Mouse (Mus musculus) embryonic facial prominence, embryonic 10.5 days (tissue): ENCODE measurements around the gene Nt5dc3. TPM values are rescaled to one million over a fixed set of nuclear protein-coding genes. Genes with fewer than 3 reads are reported as not detected.

Source experiments
- DNase-seq: peaks from one replicate; pipeline ENCODE4 v3.0.0-alpha.2; 2017; ENCODE audit warnings: low spot score
- H3K27ac ChIP-seq: fragments of 300-500 bp; sonication (generic); replicated peaks from 2 replicates; pipeline ENCODE4 v1.5.1; 2016; ENCODE audit warnings: mild to moderate bottlenecking
- H3K27me3 ChIP-seq: fragments of 300-500 bp; sonication (generic); replicated peaks from 2 replicates; pipeline ENCODE4 v1.6.1; 2016; ENCODE audit warnings: low read depth, mild to moderate bottlenecking; ENCODE audit not compliant: poor library complexity, severe bottlenecking
- H3K36me3 ChIP-seq: fragments of 300-500 bp; sonication (generic); replicated peaks from 2 replicates; pipeline ENCODE4 v1.6.1; 2016; ENCODE audit warnings: mild to moderate bottlenecking, moderate library complexity
- H3K4me1 ChIP-seq: fragments of 300-500 bp; sonication (generic); 2 replicates; pipeline ENCODE4 v1.6.1; 2016
- H3K4me3 ChIP-seq: fragments of 300-500 bp; sonication (generic); 2 replicates; pipeline ENCODE4 v1.5.1; 2016; ENCODE audit warnings: mild to moderate bottlenecking, moderate library complexity
- H3K9me3 ChIP-seq: fragments of 300-500 bp; sonication (generic); 2 replicates; pipeline ENCODE4 v1.6.1; 2016; ENCODE audit warnings: mild to moderate bottlenecking
- WGBS: fragments of 180-500 bp; shearing (Covaris S2); methylation state at CpG from one replicate; pipeline ENCODE4 v1.1.7; 2016; 5-methylcytosine and 5-hydroxymethylcytosine counted together
- polyA plus RNA-seq: library from polyadenylated mRNA; unstranded; fragments of >200 nt; fragmentation: Nextera tagmentation; extraction: Ambion mirVana; gene quantifications from 2 replicates; pipeline ENCODE4 v1.2.1, GENCODE M21; 2016

The Nt5dc3 gene
- polyA plus RNA-seq, 1 experiment from 2014 or later = 0.85 TPM

DNA sequence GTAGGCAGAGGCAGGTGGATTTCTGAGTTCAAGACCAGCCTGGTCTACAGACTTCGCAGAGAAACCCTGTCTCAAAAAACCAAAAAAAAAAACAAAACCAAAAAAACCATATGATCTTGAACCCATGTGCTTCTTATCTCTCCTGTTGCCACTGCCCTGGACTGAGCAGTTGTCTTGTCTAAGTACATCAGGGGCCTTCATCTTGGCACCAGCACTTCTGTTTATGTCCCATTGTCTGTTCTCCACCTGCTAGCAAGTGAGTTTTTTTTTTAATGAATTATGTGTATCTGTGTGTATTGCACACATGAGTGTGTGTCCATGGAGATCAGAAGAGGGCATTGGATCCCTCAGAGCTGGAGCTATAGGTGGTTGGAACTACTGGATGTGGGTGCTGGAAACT is 28.6 kb downstream of the Nt5dc3 start:
- Histone ChIP-seq H3K9me3 (no peaks in the 10 kb centered on the region), H3K27ac (no peak overlapping the region), H3K4me1 (peaks cover 4% of the 10 kb centered on the region; the same call in 1 of the 2 replicates), H3K27me3 (no peaks in the 10 kb centered on the region), H3K36me3 (0 out of 2 replicates have a peak, but pooled peaks cover 4% of the 10 kb centered on the region), H3K4me3 (no peak overlapping the region)
- DNase-seq = no peak
- 92% methylated on average over 1 of the region's 1 CpGs for WGBS

DNA sequence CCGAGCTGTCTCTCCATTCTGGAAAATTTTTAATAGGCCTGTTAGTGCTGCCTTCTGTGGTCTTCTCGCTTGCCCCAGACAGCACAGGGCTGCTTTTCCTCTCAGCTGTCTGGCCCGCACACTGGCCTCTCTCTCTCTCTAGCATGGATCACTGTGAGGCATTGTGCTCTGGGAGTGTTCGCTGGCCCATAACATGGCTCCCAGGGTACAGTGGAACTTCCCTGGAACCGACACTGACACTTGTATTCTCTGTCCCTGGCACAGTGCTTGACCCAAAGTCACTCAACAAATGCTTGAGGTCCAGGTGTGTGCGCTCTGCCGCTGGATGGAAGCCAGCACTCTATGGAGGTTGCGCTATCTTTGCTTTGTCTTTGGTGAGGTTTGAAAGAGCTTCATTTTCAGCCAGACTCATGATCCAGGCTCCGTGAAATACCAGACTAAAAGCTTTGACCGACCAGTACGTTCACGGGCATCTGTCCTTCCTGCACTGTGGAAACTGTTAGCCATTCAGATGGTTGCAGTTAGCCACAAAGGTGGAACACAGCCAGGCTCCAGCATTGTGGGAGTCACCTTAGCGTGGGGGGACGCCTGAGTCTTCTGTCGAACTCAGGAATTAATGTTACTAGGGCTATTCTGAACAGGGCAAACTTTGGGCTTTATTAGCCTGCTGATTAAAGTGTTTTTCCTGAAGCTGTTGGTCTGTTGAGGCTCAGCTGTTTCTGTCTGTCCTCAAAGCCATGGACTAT is 29.4 kb downstream of the Nt5dc3 start:
- no peak overlapping the region for H3K27ac ChIP-seq

DNA sequence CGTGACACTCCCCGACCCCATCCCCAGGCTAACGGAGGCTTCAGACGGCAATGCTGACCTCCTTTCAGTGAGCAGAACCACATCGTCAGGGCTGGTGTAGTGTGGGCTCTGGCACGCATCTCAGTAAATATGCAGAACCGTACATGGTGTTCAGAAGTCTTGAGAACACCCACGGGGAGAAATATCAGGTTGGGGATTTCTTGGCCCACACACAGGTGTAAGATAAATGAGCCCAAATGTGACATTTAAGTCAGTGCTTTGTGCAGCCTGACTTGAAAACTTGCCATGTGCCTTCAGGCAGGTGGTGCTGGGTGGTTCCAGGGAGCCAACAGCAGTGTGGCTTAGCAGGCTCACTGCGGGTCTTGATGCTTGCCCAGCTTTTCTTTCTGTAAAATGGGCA is 31.2 kb downstream of the Nt5dc3 start:
- no peak for DNase-seq
- H3K27me3 ChIP-seq = no peaks in the 10 kb centered on the region
- no peaks in the 10 kb centered on the region for H3K9me3 ChIP-seq
- H3K36me3 ChIP-seq = 0 out of 2 replicates have a peak, but pooled peaks cover 4% of the 10 kb centered on the region
- 85% methylated on average over 9 of the region's 9 CpGs for WGBS
- peaks cover 18% of the 10 kb centered on the region for H3K4me1 ChIP-seq
- H3K27ac ChIP-seq = no peak overlapping the region
- H3K4me3 ChIP-seq = no peak overlapping the region

More for the DNA sequence above, 29.4 kb downstream of the Nt5dc3 start:
- no peaks in the 10 kb centered on the region for H3K27me3 ChIP-seq
- 0 out of 2 replicates have a peak, but pooled peaks cover 4% of the 10 kb centered on the region for H3K36me3 ChIP-seq
- no peaks in the 10 kb centered on the region for H3K9me3 ChIP-seq
- 79% methylated on average over 15 of the region's 15 CpGs for WGBS
- H3K4me1 ChIP-seq = peaks cover 4% of the 10 kb centered on the region; the same call in 1 of the 2 replicates
- DNase-seq = no peak
- H3K4me3 ChIP-seq = no peak overlapping the region

DNA sequence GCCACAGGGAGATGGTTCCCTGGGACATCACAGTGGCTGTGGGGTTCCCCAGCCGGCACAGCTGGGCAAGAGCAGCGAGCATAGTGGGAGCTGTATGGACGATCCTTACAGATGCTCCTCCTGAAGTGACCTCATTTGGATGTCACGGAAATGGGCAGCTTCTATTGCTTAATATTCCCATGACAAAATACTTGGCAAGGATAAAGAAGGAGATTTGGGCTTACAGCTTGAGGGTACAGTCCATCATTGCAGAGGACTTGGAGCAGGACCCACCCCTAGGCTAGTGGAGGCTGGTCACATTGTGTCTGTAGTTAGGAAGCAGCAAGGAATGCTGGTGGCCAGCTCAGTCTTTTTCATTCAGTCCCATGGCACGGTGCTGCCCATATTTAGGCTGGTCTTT is 31.8 kb downstream of the Nt5dc3 start:
- WGBS = 91% methylated on average over 5 of the region's 5 CpGs
- H3K36me3 ChIP-seq = 0 out of 2 replicates have a peak, but pooled peaks cover 4% of the 10 kb centered on the region
- H3K4me1 ChIP-seq = peaks cover 19% of the 10 kb centered on the region
- no peaks in the 10 kb centered on the region for H3K27me3 ChIP-seq
- DNase-seq = no peak
- no peak overlapping the region for H3K4me3 ChIP-seq
- H3K9me3 ChIP-seq = no peaks in the 10 kb centered on the region
- H3K27ac ChIP-seq = no peak overlapping the region

DNA sequence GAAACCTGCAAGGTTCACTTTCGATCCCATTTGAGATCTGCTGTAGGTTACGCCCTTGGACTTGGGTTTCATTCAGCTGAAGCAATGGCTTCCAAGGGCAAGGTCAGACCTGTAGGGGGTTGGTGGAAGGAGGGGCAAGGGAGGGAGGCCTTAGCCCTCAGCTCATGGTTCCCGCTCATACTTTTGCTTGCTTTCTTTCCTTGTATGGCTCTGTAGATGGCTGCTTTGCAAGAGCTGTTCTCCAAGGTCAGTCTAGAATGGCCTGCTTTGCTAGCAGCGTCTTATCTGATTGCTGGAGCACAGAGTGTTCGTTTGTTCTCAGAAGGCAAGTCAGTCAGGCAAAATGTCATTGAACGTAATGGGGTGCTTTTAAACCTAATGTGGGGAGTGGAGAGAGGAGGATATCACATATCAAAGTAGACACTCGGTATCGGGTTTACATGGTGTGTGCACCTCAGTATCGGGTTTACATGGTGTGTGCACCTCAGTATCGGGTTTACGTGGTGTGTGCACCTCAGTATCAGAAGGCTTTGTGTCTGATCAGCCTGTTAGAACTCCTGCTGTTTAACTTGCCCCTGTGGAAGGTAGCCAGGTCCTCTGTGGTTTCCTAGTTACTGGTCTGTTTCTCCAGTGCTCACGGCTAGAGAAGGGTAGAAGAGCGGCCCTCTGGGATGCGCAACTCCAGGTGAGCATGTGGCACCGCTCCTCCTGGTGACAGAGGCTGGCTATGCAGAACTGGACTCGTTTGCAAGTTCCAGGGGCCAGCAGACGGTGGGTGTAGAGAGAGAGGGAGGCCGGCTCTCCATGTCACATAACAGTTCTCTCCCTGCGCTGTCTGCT is 35.7 kb downstream of the Nt5dc3 start:
- H3K27ac ChIP-seq = peak overlapping the region; percentile 60

DNA sequence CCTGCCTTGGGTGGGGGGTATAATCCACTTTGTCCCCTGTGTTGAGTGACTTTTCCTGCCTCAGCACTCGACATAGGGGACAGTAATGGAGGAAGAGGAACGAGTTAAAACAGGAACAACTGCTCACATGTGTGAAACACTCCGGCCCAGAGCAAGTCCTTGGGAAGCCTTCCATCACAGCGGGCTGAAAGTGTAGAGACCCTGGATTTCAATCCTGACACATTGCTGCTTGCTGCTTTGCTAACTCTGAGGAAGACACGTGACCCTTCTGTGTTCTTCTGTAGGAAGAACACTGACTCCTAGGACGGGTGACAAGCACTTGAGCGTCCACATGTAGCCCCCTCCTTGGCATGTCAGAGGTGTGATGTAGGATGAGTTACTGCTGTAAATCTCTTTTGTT is 36.3 kb downstream of the Nt5dc3 start:
- WGBS = 83% methylated on average over 7 of the region's 7 CpGs
- H3K36me3 ChIP-seq = 0 out of 2 replicates have a peak, but pooled peaks cover 5% of the 10 kb centered on the region
- H3K27ac ChIP-seq = peak overlapping the region; percentile 60

More for the DNA sequence above, 35.7 kb downstream of the Nt5dc3 start:
- peaks cover 32% of the 10 kb centered on the region for H3K4me1 ChIP-seq
- WGBS = 67% methylated on average over 19 of the region's 19 CpGs
- H3K36me3 ChIP-seq = 0 out of 2 replicates have a peak, but pooled peaks cover 5% of the 10 kb centered on the region
- H3K27me3 ChIP-seq = no peaks in the 10 kb centered on the region
- no peaks in the 10 kb centered on the region for H3K9me3 ChIP-seq
- H3K4me3 ChIP-seq = no peak overlapping the region
- DNase-seq = no peak

DNA sequence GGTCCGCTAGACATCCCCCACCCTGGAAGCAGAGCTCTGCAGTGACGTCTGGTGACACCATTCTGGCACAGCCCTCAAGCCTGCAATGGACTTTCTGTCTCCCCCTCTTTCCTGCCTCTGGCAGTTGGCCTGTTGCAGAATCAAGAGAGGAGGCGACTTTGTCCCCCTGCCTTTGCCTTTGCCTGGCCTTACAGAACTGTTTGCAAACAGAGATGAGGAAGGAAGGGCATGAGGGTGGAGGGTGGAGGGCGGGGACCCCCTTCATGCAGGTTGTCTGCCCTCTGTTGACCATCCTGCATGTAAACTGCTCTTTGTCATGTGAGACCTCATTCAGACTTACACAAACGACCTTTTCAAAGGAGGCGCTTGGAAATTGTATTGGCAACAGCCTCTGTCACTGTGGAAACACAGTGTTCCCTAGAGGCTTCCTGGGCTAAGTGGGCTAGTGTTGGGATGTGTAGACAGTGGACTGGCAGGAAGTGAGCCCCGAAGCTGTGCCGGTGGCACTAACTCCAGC is 40.9 kb downstream of the Nt5dc3 start:
- peaks cover 63% of the 10 kb centered on the region for H3K4me1 ChIP-seq
- no peaks in the 10 kb centered on the region for H3K9me3 ChIP-seq
- H3K27me3 ChIP-seq = no peaks in the 10 kb centered on the region
- WGBS = 24% methylated on average over 8 of the region's 8 CpGs
- peak overlapping the region; percentile 62 for H3K27ac ChIP-seq
- H3K4me3 ChIP-seq = no peak overlapping the region
- 0 out of 2 replicates have a peak, but pooled peaks cover 5% of the 10 kb centered on the region for H3K36me3 ChIP-seq
- DNase-seq = peak; percentile 49

More for the DNA sequence above, 36.3 kb downstream of the Nt5dc3 start:
- no peaks in the 10 kb centered on the region for H3K27me3 ChIP-seq
- peaks cover 38% of the 10 kb centered on the region for H3K4me1 ChIP-seq
- H3K4me3 ChIP-seq = no peak overlapping the region
- no peak for DNase-seq
- no peaks in the 10 kb centered on the region for H3K9me3 ChIP-seq

DNA sequence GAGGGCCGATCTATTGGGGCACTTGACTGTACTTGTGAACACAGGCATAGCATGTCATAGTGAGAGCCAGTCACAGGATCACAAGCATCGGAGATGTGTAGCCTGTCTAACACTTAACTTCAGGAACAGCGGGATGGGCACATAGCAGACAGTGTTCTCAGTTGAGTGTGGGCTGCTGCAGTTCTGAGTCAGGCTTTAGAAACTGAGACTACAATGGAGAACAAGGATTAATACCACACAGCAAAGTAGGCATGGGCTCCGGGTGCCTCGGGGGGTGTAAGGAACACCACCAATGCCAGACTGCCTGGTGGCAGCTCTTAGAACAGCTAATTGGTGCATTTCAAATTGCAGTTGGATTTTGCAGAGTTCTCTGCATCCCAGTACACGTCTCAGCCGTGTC is 42.2 kb downstream of the Nt5dc3 start:
- H3K27ac ChIP-seq = no peak overlapping the region
- WGBS = 89% methylated on average over 7 of the region's 7 CpGs
- H3K4me1 ChIP-seq = peaks cover 73% of the 10 kb centered on the region
- H3K9me3 ChIP-seq = no peaks in the 10 kb centered on the region
- DNase-seq = no peak
- H3K36me3 ChIP-seq = 0 out of 2 replicates have a peak, but pooled peaks cover 5% of the 10 kb centered on the region
- no peaks in the 10 kb centered on the region for H3K27me3 ChIP-seq
- H3K4me3 ChIP-seq = no peak overlapping the region

DNA sequence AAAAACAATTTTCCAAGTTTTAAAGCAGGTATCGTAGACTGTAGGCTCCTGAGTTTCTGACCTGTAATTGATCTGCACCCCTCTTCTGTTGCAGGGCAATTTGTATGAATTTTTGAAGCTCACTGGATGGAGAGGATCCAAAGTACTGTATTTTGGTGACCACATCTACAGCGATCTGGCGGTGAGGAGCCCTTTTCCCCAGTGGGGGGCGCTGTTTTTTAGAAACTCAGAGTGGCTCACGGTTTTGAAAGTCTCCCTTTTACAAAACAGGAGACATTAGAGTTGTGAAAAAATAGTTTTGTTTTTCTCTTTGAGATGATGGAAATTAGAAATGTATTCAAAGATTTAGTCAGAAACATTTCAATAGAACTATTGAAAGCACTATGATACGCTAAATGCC is 45.3 kb downstream of the Nt5dc3 start:
- no peak overlapping the region for H3K27ac ChIP-seq
- WGBS = 74% methylated on average over 6 of the region's 6 CpGs
- no peaks in the 10 kb centered on the region for H3K27me3 ChIP-seq
- peaks cover 6% of the 10 kb centered on the region for H3K36me3 ChIP-seq
- H3K4me3 ChIP-seq = no peak overlapping the region
- DNase-seq = peak; percentile 44
- H3K4me1 ChIP-seq = peaks cover 73% of the 10 kb centered on the region
- peaks cover 1% of the 10 kb centered on the region; the same call in 1 of the 2 replicates for H3K9me3 ChIP-seq

DNA sequence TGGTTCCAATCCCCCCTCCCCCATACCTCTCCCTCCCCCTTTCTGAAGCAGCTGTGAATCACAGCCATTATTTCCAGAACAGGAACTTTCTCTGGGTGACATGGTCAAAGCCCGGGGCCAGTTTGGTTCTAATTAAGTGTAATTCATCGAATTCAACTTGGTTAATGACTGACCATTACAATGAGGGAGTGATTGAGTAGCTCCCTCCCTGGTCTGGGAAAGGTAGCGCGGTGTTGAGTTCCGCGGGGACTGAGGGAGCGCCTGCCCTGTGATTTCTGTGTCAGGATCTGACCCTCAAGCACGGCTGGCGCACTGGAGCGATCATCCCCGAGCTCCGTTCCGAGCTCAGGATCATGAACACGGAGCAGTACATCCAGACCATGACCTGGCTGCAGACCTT is 46.1 kb downstream of the Nt5dc3 start:
- peak; percentile 55 for DNase-seq
- Histone ChIP-seq H3K4me1 (peaks cover 66% of the 10 kb centered on the region), H3K27me3 (no peaks in the 10 kb centered on the region), H3K4me3 (0 out of 2 replicates have a peak overlapping the region, but pooled peaks have one; percentile 21), H3K9me3 (peaks cover 3% of the 10 kb centered on the region; the same call in 1 of the 2 replicates), H3K36me3 (peaks cover 10% of the 10 kb centered on the region), H3K27ac (peak overlapping the region; percentile 11; the same call in 1 of the 2 replicates)
- WGBS = 41% methylated on average over 14 of the region's 14 CpGs

DNA sequence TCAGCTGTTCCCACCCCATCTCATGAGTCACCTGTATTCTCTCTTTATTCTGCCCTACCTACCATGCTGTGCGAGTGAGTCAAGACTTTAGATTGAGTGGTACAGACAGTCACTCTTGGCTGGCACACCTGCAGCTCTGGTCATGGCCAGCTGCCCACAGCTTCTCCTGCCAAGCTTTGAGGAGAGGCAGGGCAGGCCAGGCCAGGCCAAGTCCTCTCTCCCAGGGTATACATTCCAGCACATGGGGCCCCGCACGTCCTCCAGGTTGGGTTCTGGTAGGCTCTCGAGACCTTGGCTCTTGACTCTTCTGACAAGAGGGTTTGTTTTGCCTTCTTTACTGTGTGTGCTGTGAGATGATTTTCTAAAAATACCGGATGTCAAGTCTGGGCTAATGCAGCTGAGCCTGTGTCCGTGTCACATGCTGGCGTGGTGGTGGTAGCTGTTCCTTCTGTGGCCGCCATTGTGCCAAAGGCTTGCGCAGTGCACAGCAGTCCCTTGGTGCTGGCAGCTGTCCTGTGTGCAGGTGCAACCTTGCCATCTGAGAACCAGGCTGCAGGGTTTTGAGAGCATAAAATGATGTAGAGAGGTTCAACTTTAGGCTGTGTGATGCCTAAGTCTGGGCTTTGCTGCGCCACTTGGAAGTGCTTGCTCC is 47.2 kb downstream of the Nt5dc3 start:
- H3K4me3 ChIP-seq = no peak overlapping the region
- WGBS = 86% methylated on average over 10 of the region's 10 CpGs
- 0 out of 2 replicates have a peak overlapping the region, but pooled peaks have one; percentile 2 for H3K27ac ChIP-seq
- H3K36me3 ChIP-seq = peaks cover 10% of the 10 kb centered on the region
- peaks cover 55% of the 10 kb centered on the region for H3K4me1 ChIP-seq
- no peak for DNase-seq
- H3K9me3 ChIP-seq = peaks cover 3% of the 10 kb centered on the region; the same call in 1 of the 2 replicates
- no peaks in the 10 kb centered on the region for H3K27me3 ChIP-seq

DNA sequence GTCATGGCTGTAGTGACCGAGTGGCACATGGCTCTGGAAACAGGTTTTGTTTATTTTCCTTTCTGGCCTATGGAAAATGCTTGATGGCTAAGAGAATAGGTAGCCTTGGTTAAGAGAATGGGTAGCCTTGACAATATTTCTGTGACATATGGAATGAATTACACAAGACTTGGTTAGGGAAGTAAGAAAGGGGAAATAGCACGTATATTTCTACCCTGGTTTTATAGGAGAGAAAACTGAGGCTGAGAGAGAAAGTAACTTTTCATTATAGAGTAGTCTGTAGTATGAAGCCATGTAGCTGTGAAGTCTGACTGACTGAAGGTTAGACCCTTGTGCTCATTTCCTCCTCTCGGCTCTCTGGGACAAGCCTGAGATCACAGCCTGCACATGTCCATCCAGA is 48.1 kb downstream of the Nt5dc3 start:
- WGBS = 47% methylated on average over 3 of the region's 3 CpGs
- Histone ChIP-seq H3K4me1 (peaks cover 46% of the 10 kb centered on the region), H3K9me3 (peaks cover 3% of the 10 kb centered on the region; the same call in 1 of the 2 replicates), H3K27me3 (no peaks in the 10 kb centered on the region), H3K36me3 (peaks cover 10% of the 10 kb centered on the region), H3K4me3 (no peak overlapping the region), H3K27ac (no peak overlapping the region)
- no peak for DNase-seq
